Mouse (Mus musculus) stomach, embryonic 16.5 days (tissue): ENCODE measurements around the gene Palmd. TPM values are rescaled to one million over a fixed set of nuclear protein-coding genes. Genes with fewer than 3 reads are reported as not detected.

Source experiments
- ATAC-seq: fragments of 200-750 bp; cut with Nextera tagmentation; 2 replicates; pipeline ENCODE4 v1.8.0; 2017; ENCODE audit warnings: moderate number of reproducible peaks, moderate TSS enrichment; ENCODE audit not compliant: insufficient read depth, low FRiP score
- H3K27ac ChIP-seq: fragments of 300-500 bp; sonication (generic); 2 replicates; pipeline ENCODE4 v1.5.1; 2014; ENCODE audit warnings: low read length
- H3K27me3 ChIP-seq: fragments of 300-500 bp; sonication (generic); 2 replicates; pipeline ENCODE4 v1.6.1; 2014; ENCODE audit warnings: low read length, control low read depth, mixed read lengths; ENCODE audit not compliant: control insufficient read depth, insufficient read depth
- H3K36me3 ChIP-seq: fragments of 300-500 bp; sonication (generic); 2 replicates; pipeline ENCODE4 v1.6.1; 2014; ENCODE audit warnings: low read length; ENCODE audit not compliant: control insufficient read depth, insufficient read depth
- H3K4me1 ChIP-seq: fragments of 300-500 bp; sonication (generic); 2 replicates; pipeline ENCODE4 v1.6.1; 2014; ENCODE audit warnings: low read length, control low read depth, mixed read lengths; ENCODE audit not compliant: control insufficient read depth, insufficient read depth
- H3K4me2 ChIP-seq: fragments of 300-500 bp; sonication (generic); 2 replicates; pipeline ENCODE4 v1.6.1; 2014; ENCODE audit warnings: low read depth, low read length, mixed read lengths
- H3K4me3 ChIP-seq: fragments of 300-500 bp; sonication (generic); replicated peaks from 2 replicates; pipeline ENCODE4 v1.5.1; 2014; ENCODE audit warnings: mild to moderate bottlenecking, low read length
- H3K9ac ChIP-seq: fragments of 300-500 bp; sonication (generic); 2 replicates; pipeline ENCODE4 v1.6.1; 2014; ENCODE audit warnings: low read length
- H3K9me3 ChIP-seq: fragments of 300-500 bp; sonication (generic); replicated peaks from 2 replicates; pipeline ENCODE4 v1.6.1; 2016; ENCODE audit warnings: low read length, control low read depth; ENCODE audit not compliant: control insufficient read depth
- WGBS: fragments of 180-500 bp; shearing (Covaris S2); extraction: QIAGEN DNeasy Blood & Tissue Kit; methylation state at CpG from one replicate; pipeline ENCODE4 v1.1.7; 2014; 5-methylcytosine and 5-hydroxymethylcytosine counted together
- polyA plus RNA-seq: library from polyadenylated mRNA; unstranded; fragments of >200 nt; fragmentation: Nextera tagmentation; extraction: Ambion mirVana; gene quantifications from 2 replicates; pipeline ENCODE4 v1.2.1, GENCODE M21; 2015

Palmd gene
- polyA plus RNA-seq, 1 experiment from 2014 or later: 9.5 TPM

GRCm38 (mm10) chr3:116986451-116986850, 17.7 kb upstream of the Palmd start:
- H3K4me3 ChIP-seq: no peak overlapping the region
- H3K27me3 ChIP-seq: no peaks in the 10 kb centered on the region
- H3K36me3 ChIP-seq: no peaks in the 10 kb centered on the region
- H3K4me1 ChIP-seq: 0 out of 2 replicates have a peak, but pooled peaks cover 4% of the 10 kb centered on the region
- H3K9me3 ChIP-seq: no peaks in the 10 kb centered on the region
- 54% methylated on average over 2 of the region's 2 CpGs for WGBS
- H3K27ac ChIP-seq: no peak overlapping the region
- ATAC-seq: no peak
- H3K4me2 ChIP-seq: no peak overlapping the region
- H3K9ac ChIP-seq: no peak overlapping the region

- H3K4me1 ChIP-seq: 0 out of 2 replicates have a peak, but pooled peaks cover 4% of the 10 kb centered on the region
- no peak overlapping the region for H3K27ac ChIP-seq
- no peaks in the 10 kb centered on the region for H3K9me3 ChIP-seq
- no peaks in the 10 kb centered on the region for H3K27me3 ChIP-seq
- H3K4me2 ChIP-seq: no peak overlapping the region
- WGBS: 56% methylated on average over 1 of the region's 1 CpGs
- no peak overlapping the region for H3K4me3 ChIP-seq
- H3K9ac ChIP-seq: no peak overlapping the region
- H3K36me3 ChIP-seq: no peaks in the 10 kb centered on the region
- ATAC-seq: no peak
Observed at GRCm38 (mm10) chr3:116985741-116986140, 17.0 kb upstream of the Palmd start.

GRCm38 (mm10) chr3:116985042-116985455, 16.3 kb upstream of the Palmd start:
- Histone ChIP-seq H3K36me3 (no peaks in the 10 kb centered on the region), H3K4me3 (no peak overlapping the region), H3K4me2 (no peak overlapping the region), H3K4me1 (0 out of 2 replicates have a peak, but pooled peaks cover 4% of the 10 kb centered on the region), H3K27me3 (no peaks in the 10 kb centered on the region), H3K27ac (no peak overlapping the region), H3K9ac (no peak overlapping the region), H3K9me3 (no peaks in the 10 kb centered on the region)
- 36% methylated on average over 1 of the region's 1 CpGs for WGBS
- ATAC-seq: peak; percentile 40; the same call in 1 of the 2 replicates

- Histone ChIP-seq H3K4me1 (0 out of 2 replicates have a peak, but pooled peaks cover 4% of the 10 kb centered on the region), H3K27me3 (no peaks in the 10 kb centered on the region), H3K36me3 (no peaks in the 10 kb centered on the region), H3K4me2 (no peak overlapping the region), H3K4me3 (no peak overlapping the region), H3K27ac (no peak overlapping the region), H3K9ac (no peak overlapping the region), H3K9me3 (no peaks in the 10 kb centered on the region)
- ATAC-seq: no peak
- 61% methylated on average over 9 of the region's 9 CpGs for WGBS
Observed at GRCm38 (mm10) chr3:116981811-116982575, 13.2 kb upstream of the Palmd start.

GRCm38 (mm10) chr3:116969786-116970185, 999 bp upstream of the Palmd start:
- peaks cover 4% of the 10 kb centered on the region; the same call in 1 of the 2 replicates for H3K4me1 ChIP-seq
- WGBS: 61% methylated on average over 5 of the region's 5 CpGs
- H3K36me3 ChIP-seq: no peaks in the 10 kb centered on the region
- no peaks in the 10 kb centered on the region for H3K27me3 ChIP-seq
- no peak overlapping the region for H3K27ac ChIP-seq
- H3K4me2 ChIP-seq: no peak overlapping the region
- no peak overlapping the region for H3K9ac ChIP-seq
- ATAC-seq: no peak
- no peaks in the 10 kb centered on the region for H3K9me3 ChIP-seq
- no peak overlapping the region for H3K4me3 ChIP-seq

- 14% methylated on average over 5 of the region's 5 CpGs for whole genome bisulfite sequencing
- Histone ChIP-seq H3K9ac (peak overlapping the region; percentile 74), H3K27me3 (no peaks in the 10 kb centered on the region), H3K4me2 (peak overlapping the region; percentile 68), H3K36me3 (no peaks in the 10 kb centered on the region), H3K4me1 (peaks cover 4% of the 10 kb centered on the region; the same call in 1 of the 2 replicates), H3K4me3 (peak overlapping the region; percentile 51), H3K9me3 (no peaks in the 10 kb centered on the region), H3K27ac (no peak overlapping the region)
- no peak for ATAC-seq
Observed at GRCm38 (mm10) chr3:116969003-116969402, 216 bp upstream of the Palmd start.

GRCm38 (mm10) chr3:116967967-116968366, 820 bp downstream of the Palmd start, which contains the start of gene 4930455H04Rik:
Gene 4930455H04Rik (plus strand): TSS chr3:116968267.
- Histone ChIP-seq H3K27ac (peak within 1 kb of the TSS; percentile 30; the same call in 1 of the 2 replicates), H3K36me3 (no peaks in the 10 kb centered on the region), H3K4me1 (peaks cover 4% of the 10 kb centered on the region; the same call in 1 of the 2 replicates), H3K27me3 (no peaks in the 10 kb centered on the region), H3K4me2 (peak within 1 kb of the TSS; percentile 68), H3K9me3 (no peaks in the 10 kb centered on the region), H3K4me3 (peak within 1 kb of the TSS; percentile 51), H3K9ac (peak within 1 kb of the TSS; percentile 74)
- ATAC-seq: no peak
- WGBS: 52% methylated on average over 4 of the region's 4 CpGs

GRCm38 (mm10) chr3:116967436-116967835, 1.4 kb downstream of the Palmd start:
- Histone ChIP-seq H3K9ac (no peak overlapping the region), H3K4me2 (0 out of 2 replicates have a peak overlapping the region, but pooled peaks have one; percentile 28), H3K27ac (no peak overlapping the region), H3K27me3 (no peaks in the 10 kb centered on the region), H3K9me3 (no peaks in the 10 kb centered on the region), H3K36me3 (no peaks in the 10 kb centered on the region), H3K4me1 (peaks cover 4% of the 10 kb centered on the region; the same call in 1 of the 2 replicates), H3K4me3 (peak overlapping the region; percentile 14; the same call in 1 of the 2 replicates)
- ATAC-seq: no peak
- WGBS: 71% methylated on average over 6 of the region's 6 CpGs

- no peaks in the 10 kb centered on the region for H3K27me3 ChIP-seq
- no peak overlapping the region for H3K4me3 ChIP-seq
- no peak overlapping the region for H3K27ac ChIP-seq
- WGBS: 54% methylated on average over 6 of the region's 6 CpGs
- H3K4me2 ChIP-seq: 0 out of 2 replicates have a peak overlapping the region, but pooled peaks have one; percentile 28
- H3K9ac ChIP-seq: no peak overlapping the region
- no peaks in the 10 kb centered on the region for H3K9me3 ChIP-seq
- H3K36me3 ChIP-seq: no peaks in the 10 kb centered on the region
- peaks cover 4% of the 10 kb centered on the region; the same call in 1 of the 2 replicates for H3K4me1 ChIP-seq
- ATAC-seq: no peak
Observed at GRCm38 (mm10) chr3:116966800-116967199, 2.0 kb downstream of the Palmd start.
